Mouse (Mus musculus) limb, embryonic 11.5 days (tissue): ENCODE data around the gene Wdr34. TPM values are rescaled to one million over a fixed set of nuclear protein-coding genes. Genes with fewer than 3 reads are reported as not detected.

Source experiments
- microRNA-seq: library from miRNA; unstranded; fragments of <30 nt; microRNA quantifications from one replicate; pipeline ENCODE4, GENCODE M21; 2016
- polyA plus RNA-seq: library from polyadenylated mRNA; unstranded; fragments of >200 nt; fragmentation: Nextera tagmentation; extraction: Ambion mirVana; gene quantifications from 2 replicates; pipeline ENCODE4 v1.2.1, GENCODE M21; 2014

Gene Wdr34
- polyA plus RNA-seq, 1 experiment from 2014 or later: 32.6 TPM

Small RNA genes within 50 kb of the gene (microRNA-seq; reads per million reads assigned to microRNA genes)
- 1.2 reads per million for gene Mir6997

Other genes starting within 250 kb of the Wdr34 start
- gene Slc27a4, start 246.2 kb downstream of the Wdr34 start, polyA plus RNA-seq: 9.0 and 11.6 TPM in 2 replicates
- 19.5 and 26.0 TPM in 2 replicates for gene Urm1, start 228.8 kb downstream of the Wdr34 start, polyA plus RNA-seq
- 8.4 and 8.7 TPM in 2 replicates for gene Cercam, start 179.7 kb downstream of the Wdr34 start, polyA plus RNA-seq
- 80.5 and 91.8 TPM in 2 replicates for gene Odf2, start 159.7 kb downstream of the Wdr34 start, polyA plus RNA-seq
- gene Gle1, start 113.5 kb downstream of the Wdr34 start, polyA plus RNA-seq: 65.2 and 70.4 TPM in 2 replicates
- gene Sptan1, start 83.3 kb downstream of the Wdr34 start, polyA plus RNA-seq: 89.9 and 103 TPM in 2 replicates
- gene Set, start 8.5 kb upstream of the Wdr34 start, polyA plus RNA-seq: 780 and 808 TPM in 2 replicates
- 9.0 and 10.6 TPM in 2 replicates for gene Pkn3, start 28.8 kb upstream of the Wdr34 start, polyA plus RNA-seq
- 32.1 and 34.1 TPM in 2 replicates for gene Zdhhc12, start 44.8 kb upstream of the Wdr34 start, polyA plus RNA-seq
- gene Zer1, start 75.7 kb upstream of the Wdr34 start, polyA plus RNA-seq: 6.7 and 8.7 TPM in 2 replicates
- gene Tbc1d13, start 84.9 kb upstream of the Wdr34 start, polyA plus RNA-seq: 14.2 and 16.8 TPM in 2 replicates
- 18.3 and 20.7 TPM in 2 replicates for gene Endog, start 122.6 kb upstream of the Wdr34 start, polyA plus RNA-seq
- 91.6 and 92.6 TPM in 2 replicates for gene Spout1, start 129.6 kb upstream of the Wdr34 start, polyA plus RNA-seq
- 6.1 and 7.6 TPM in 2 replicates for gene Kyat1, start 157.0 kb upstream of the Wdr34 start, polyA plus RNA-seq
- 58.2 and 58.3 TPM in 2 replicates for gene Lrrc8a, start 188.8 kb upstream of the Wdr34 start, polyA plus RNA-seq
- gene Gm28035, start 191.7 kb upstream of the Wdr34 start, polyA plus RNA-seq: 0.09 TPM in 1 of 2 replicates, not detected in the other
- gene Phyhd1, start 217.3 kb upstream of the Wdr34 start, polyA plus RNA-seq: 3.3 and 3.7 TPM in 2 replicates
- not detected in 2 replicates for gene Gm28038, start 232.2 kb upstream of the Wdr34 start, polyA plus RNA-seq
- 24.9 and 25.0 TPM in 2 replicates for gene Dolk, start 237.5 kb upstream of the Wdr34 start, polyA plus RNA-seq
- 69.0 and 73.7 TPM in 2 replicates for gene Nup188, start 237.5 kb upstream of the Wdr34 start, polyA plus RNA-seq